Mouse (Mus musculus) embryo, embryonic 11 days (tissue): Measurements from ENCODE around the gene Ube2j1.
A peak's percentile ranks its signal among the peaks of the same experiment; 100 is the strongest.

Source experiments
- DNase-seq: peaks from one replicate; pipeline ENCODE4 v3.0.0-alpha.2; 2015

Gene Ube2j1

DNA sequence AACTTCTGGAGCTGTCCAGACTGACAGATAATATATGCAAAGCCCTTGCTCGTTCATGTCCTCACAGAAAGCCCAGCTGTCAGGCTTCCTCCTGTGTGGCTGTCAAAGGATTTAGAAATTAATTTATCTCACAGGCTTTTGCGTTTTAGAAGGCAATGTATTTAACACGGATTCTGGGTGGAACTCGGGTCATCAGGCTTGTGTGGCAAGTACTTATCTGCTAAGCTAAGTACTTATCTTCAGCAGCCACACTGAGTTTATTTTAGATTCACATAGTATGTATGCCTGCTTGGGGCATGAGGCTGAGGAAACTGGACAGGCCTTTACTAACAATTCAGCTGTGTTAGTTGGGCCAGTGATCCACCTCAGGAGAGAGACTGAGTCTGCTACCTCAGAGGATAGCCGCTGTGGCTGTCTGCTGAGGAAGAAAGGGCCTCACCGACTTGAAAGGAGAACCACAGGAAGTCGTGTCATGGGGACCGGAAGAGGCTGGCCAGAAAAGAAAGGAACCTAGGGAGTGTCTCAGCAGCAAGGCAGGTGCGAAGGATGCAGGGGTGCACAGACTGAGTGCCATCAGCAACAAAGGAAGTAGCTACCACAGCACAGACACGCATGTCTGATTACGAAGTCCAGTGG is 41.4 kb downstream of the Ube2j1 start:
- peak; percentile 19 for DNase-seq

DNA sequence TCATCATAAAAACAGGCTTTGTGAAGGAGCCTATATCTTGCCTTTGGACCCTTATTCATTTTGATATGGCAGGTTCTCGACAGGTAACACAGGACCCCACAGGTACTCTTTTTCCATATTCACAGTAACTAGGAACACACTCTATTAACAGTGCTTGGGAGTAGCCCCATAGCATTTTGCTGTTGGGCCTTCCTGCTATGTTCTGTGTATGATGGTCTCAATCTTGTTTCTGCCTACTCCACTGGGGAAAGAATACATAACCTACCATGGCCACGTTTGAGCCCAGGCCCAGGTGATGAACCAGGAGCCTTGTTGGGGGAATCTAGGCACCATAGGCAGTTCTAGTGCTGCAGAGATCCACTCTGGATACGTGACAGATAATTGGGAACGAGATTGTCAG is 43.2 kb downstream of the Ube2j1 start:
- DNase-seq: no peak

DNA sequence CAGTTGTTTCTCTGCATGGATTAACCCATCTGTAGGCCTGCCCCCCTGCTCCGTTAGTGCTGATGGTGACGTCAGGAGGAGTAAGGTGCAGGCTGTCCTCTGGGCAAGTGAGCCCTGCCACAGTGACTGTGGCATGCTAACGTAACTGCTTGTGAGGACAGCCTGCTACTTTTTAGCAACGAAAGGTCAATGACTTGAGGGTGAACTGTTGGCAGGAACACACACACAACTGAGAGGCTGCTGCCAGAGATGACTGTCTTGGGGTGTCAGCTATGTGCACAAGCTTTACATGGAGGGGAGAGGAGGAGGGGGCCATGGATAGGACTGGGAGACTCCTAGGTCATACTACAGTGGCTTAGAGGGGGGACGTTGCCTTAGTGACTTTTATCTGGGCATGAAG is 43.6 kb downstream of the Ube2j1 start:
- no peak for DNase-seq

DNA sequence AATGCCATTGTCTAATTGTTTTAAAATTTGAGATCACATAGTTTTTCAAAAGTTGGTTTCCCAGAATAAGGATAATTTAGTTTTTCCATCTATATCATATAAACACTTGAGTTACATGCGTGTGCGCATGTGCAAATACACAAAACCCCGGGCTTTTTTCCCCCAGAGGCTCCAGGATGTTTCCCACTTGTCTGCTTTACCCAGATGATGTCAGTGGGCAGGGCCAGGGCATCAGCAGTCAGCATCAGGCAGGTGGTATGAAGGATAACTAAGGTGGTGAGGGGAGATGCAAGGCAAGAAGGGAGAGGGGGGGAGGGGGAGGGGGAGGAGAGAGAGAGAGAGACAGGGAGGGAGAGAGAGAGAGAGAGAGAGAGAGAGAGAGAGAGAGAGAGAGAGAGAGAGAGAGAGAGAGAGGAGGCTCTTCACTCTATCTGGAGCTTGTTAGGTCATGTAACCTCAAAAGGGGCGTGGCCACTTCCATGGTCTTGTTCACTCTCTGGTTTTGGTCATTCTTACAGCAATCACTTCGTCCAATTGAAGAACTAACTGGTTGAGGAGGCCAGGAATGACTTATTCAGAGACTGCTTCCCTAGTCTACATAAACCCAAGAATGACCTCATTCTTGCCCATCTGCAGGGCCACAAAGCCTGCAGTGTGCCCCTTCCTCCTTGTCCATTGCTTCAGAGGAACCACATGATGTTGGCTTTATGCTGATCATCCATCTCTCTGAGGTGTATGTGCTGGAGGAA is 44.7 kb downstream of the Ube2j1 start:
- DNase-seq: no peak

DNA sequence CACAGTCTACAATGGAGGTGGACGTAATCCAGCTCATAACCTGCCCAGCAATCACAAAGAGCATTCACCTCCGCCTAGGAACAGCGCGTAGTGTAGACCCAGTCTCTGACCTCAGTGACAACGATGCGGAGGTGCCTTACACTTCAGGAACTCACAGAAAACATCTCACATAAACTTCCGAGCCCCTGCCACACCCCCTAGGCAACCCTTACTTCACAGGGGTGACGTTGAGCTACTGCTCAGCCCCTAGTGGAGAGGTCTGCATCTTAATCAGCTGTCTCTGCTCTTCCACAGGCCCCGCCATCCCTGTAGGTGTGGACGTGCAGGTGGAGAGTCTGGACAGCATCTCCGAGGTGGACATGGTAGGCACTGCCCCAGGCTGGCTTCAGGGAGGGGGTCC is 45.9 kb downstream of the Ube2j1 start:
- DNase-seq: no peak

DNA sequence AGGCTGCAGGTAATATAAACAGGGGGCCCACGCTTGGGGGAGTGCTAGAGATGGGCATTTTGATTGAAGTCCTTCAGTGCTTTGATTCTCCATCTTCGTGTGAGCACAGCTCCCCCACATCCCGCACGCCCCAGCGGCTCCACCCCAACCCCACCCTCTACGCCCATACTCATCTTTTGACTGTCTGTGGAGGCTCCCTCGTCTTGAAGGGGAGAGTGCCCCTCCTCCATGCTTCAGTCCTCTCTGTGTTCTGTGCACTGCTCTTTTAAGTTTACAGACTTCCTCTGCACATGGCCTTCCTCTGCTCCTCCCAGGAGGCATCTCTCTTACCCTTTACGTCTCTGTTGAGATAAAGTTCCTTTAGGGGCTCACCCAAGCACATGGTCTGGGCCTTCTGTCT is 46.5 kb downstream of the Ube2j1 start:
- DNase-seq: no peak

DNA sequence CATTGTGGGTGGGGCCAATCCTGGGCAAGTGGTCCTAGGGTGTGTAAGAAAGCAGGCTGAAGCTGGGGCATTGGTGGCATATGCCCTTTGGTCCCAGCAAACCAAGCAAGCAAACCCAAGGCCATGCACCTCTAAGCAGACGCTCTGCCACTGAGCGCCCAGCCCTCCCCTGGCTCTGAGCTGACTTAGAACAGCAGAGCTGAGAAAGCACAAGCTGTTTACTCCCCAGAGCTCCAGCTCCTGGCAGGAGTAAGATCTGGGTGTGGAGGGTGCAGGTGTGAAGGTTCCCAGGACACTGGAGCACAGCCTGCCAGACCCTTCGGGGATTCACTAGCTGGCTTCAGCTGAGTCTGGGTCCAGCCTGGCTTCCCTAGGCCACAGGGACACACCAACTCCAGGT is 47.3 kb downstream of the Ube2j1 start:
- no peak for DNase-seq

DNA sequence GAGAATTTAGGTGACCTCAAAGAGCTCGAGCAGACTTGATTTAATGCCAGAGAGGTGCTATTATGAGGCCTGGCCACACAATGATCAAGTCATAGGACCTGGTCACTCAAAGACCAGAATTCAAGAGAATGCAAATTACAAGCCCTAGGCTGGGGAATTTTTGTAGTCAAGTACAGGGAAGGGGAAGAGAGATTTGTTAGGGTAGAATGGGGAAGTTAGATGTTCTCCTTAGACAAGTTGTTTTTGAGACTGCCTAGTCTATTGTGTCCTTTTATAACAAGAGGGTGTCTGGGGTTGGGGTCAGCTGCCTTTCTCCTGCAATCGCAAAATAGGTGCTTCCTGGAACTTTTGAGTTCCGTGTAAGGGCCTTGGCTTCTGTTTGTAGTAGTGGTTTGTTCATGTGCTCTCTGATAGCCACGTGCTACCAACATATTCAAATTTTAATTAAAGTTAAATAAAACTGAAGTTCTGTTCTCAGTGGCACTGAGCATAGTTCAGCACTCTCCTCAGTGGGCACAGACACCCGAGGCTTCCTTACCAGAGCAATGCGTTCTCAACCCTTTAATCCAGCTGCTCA is 68.0 kb downstream of the Ube2j1 start:
- DNase-seq: no peak
